ENCODE assay signal across 9 mouse cellular contexts in the genomic region with DNA sequence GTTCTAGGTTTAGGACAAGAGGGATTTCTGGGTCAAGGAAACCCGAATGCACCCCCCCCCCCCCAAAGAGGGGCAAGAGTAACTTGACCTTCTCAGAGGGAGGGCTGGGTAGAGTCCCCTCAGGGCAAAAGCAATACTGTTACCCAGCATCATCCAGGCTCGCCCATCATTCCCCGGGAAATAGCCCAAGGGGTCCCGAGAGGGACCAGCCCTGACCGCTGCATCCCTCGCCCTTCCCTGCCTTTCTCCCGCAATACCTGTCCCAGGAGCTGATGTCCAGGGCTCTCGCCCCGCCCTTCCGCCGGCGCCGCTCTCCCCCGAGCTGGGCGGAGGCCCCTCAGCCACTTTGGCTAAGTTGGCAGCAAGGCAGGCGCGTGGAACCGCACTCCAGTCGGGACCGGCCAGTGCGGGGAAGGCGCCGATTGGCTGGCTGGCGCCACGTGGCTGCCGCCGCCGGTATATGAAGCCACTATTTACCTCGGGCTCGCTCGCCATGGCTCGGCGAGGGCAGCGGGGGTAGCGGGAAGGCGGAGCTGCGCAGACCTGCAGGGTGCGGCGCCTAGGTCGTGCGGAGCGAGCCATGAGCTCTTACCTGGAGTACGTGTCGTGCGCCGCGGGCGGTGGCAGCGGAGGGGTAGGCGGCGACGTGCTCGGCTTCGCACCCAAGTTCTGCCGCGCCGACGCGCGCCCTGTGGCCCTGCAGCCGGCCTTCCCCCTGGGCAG. TPM values are rescaled to one million over a fixed set of nuclear protein-coding genes. Genes with fewer than 3 reads are reported as not detected.
DNase-seq lines count a peak whose midpoint lies in the region; ATAC-seq and TF ChIP-seq lines count a peak whose summit lies in the region.
"Had no signal": no experiment of that assay in that cellular context is flagged by ENCODE, and none has a peak within 500 bp of the region (broad histone marks: within the 10 kb centered on the region; RNA-seq: fewer than 3 reads in every experiment).

TSS of gene Hoxd1 (plus strand) at position 459 of the 723 bp plus-strand sequence.

- H3K9ac ChIP-seq in heart, embryonic 11.5 days (ENCODE audit: low read depth, low read length): no peak within 1 kb of the TSS
- peak within 1 kb of the TSS; percentile 55 for H3K9ac ChIP-seq in kidney, embryonic 15.5 days
- H3K9ac ChIP-seq in midbrain, embryonic 14.5 days (replicated peaks; ENCODE audit: low read length): peak within 1 kb of the TSS; percentile 31; the same call in 1 of the 2 replicates

- peak within 1 kb of the TSS; percentile 56 for H3K4me3 ChIP-seq in layer of hippocampus, adult 2 months
- peak within 1 kb of the TSS; percentile 54 for H3K4me3 ChIP-seq in heart, embryonic 11.5 days (ENCODE audit: low read depth, low read length)
- peak within 1 kb of the TSS; percentile 61 for H3K4me3 ChIP-seq in kidney, embryonic 15.5 days (replicated peaks)
- peak within 1 kb of the TSS; percentile 44 for H3K4me3 ChIP-seq in midbrain, embryonic 14.5 days (replicated peaks; ENCODE audit: low read depth, low read length)

- H3K36me3 ChIP-seq in heart, embryonic 11.5 days (ENCODE audit: control insufficient read depth, insufficient read depth, low read length): no peaks in the 10 kb centered on the region
- no peaks in the 10 kb centered on the region for H3K36me3 ChIP-seq in kidney, embryonic 15.5 days
- H3K36me3 ChIP-seq in midbrain, embryonic 14.5 days (ENCODE audit: control insufficient read depth, insufficient read depth, low read length): no peaks in the 10 kb centered on the region

- peaks cover 55% of the 10 kb centered on the region for H3K27me3 ChIP-seq in heart, embryonic 11.5 days (ENCODE audit: control insufficient read depth, insufficient read depth, low read length)
- H3K27me3 ChIP-seq in kidney, embryonic 15.5 days: peaks cover 63% of the 10 kb centered on the region
- H3K27me3 ChIP-seq in midbrain, embryonic 14.5 days (ENCODE audit: control insufficient read depth, insufficient read depth, low read length): peaks cover 87% of the 10 kb centered on the region

- TF ChIP-seq CTCF in layer of hippocampus, adult 2 months (conservative IDR thresholded peaks at IDR 0.05): no peak

- peaks cover 11% of the 10 kb centered on the region; the same call in 1 of the 2 replicates for H3K4me1 ChIP-seq in heart, embryonic 11.5 days (ENCODE audit: control insufficient read depth, insufficient read depth, low read length)
- H3K4me1 ChIP-seq in kidney, embryonic 15.5 days: peaks cover 22% of the 10 kb centered on the region
- peaks cover 10% of the 10 kb centered on the region for H3K4me1 ChIP-seq in midbrain, embryonic 14.5 days (ENCODE audit: control insufficient read depth, insufficient read depth, low read length)

- DNase-seq in layer of hippocampus, adult 2 months (ENCODE audit: low spot score in 2 of 2): no peak
- DNase-seq in layer of hippocampus, postnatal 10 days (ENCODE audit: low spot score in 2 of 2): no peak
- peak; percentile 50 for DNase-seq in adrenal gland, postnatal 14 days
- peak; percentile 76 for DNase-seq in midbrain, embryonic 14.5 days
- no peak for DNase-seq in layer of hippocampus, postnatal 25 days (ENCODE audit: extremely low spot score in 1 of 2, low spot score in 1 of 2)

- H3K9me3 ChIP-seq in heart, embryonic 11.5 days (replicated peaks; ENCODE audit: control insufficient read depth, low read length): no peaks in the 10 kb centered on the region
- H3K9me3 ChIP-seq in kidney, embryonic 15.5 days (replicated peaks): no peaks in the 10 kb centered on the region
- no peaks in the 10 kb centered on the region for H3K9me3 ChIP-seq in midbrain, embryonic 14.5 days (ENCODE audit: control insufficient read depth, low read length)

- peak within 1 kb of the TSS; percentile 93 for H3K4me2 ChIP-seq in heart, embryonic 11.5 days
- H3K4me2 ChIP-seq in kidney, embryonic 15.5 days: peak within 1 kb of the TSS; percentile 99
- peak within 1 kb of the TSS; percentile 86 for H3K4me2 ChIP-seq in midbrain, embryonic 14.5 days (ENCODE audit: low read length)

- no peak within 1 kb of the TSS for H3K27ac ChIP-seq in layer of hippocampus, adult 2 months
- no peak within 1 kb of the TSS for H3K27ac ChIP-seq in heart, embryonic 11.5 days (ENCODE audit: low read depth, low read length)
- no peak within 1 kb of the TSS for H3K27ac ChIP-seq in kidney, embryonic 15.5 days
- no peak within 1 kb of the TSS for H3K27ac ChIP-seq in midbrain, embryonic 14.5 days (replicated peaks; ENCODE audit: low read depth, low read length)

- peak; percentile 49; the same call in 1 of the 2 replicates for ATAC-seq in heart, embryonic 11.5 days (replicated peaks; ENCODE audit: insufficient number of reproducible peaks, low FRiP score, low TSS enrichment)
- ATAC-seq in kidney, embryonic 15.5 days (replicated peaks; ENCODE audit: low FRiP score): peak; percentile 82
- ATAC-seq in midbrain, embryonic 14.5 days (ENCODE audit: low FRiP score, low TSS enrichment): peak; percentile 67; the same call in 1 of the 2 replicates
- no peak for ATAC-seq in activated CD4-positive, CD25-positive, alpha-beta regulatory T cell, adult 4 months

- WGBS in heart, embryonic 11.5 days (ENCODE audit: insufficient replicate concordance): under 1% methylated on average over 56 of the region's 61 CpGs
- under 1% methylated on average over 61 of the region's 61 CpGs for WGBS in kidney, embryonic 15.5 days
- WGBS in midbrain, embryonic 14.5 days: under 1% methylated on average over 59 of the region's 61 CpGs

RNA-seq across cellular contexts. Expression of gene Hoxd1, which starts in this region (rescaled TPM):
- total RNA-seq in layer of hippocampus, adult 2 months (2021): under 1 TPM in 1 of 2 experiments, not detected in 1; 0.26 TPM
- not detected for total RNA-seq in layer of hippocampus, postnatal 10 days (2021)
- total RNA-seq in adrenal gland, postnatal 14 days (2021): not detected in 2 replicates
- polyA plus RNA-seq in heart, embryonic 11.5 days (2014; fragmentation: Nextera tagmentation; extraction: Ambion mirVana): 0.20 TPM in 1 of 2 replicates, not detected in the other
- 1.2 and 1.5 TPM in 2 replicates for polyA plus RNA-seq in kidney, embryonic 15.5 days (2015; fragmentation: Nextera tagmentation; extraction: Ambion mirVana)
- not detected in 2 replicates for polyA plus RNA-seq in midbrain, embryonic 14.5 days (2014; fragmentation: Nextera tagmentation; extraction: Ambion mirVana)
- not detected for polyA plus RNA-seq in activated CD4-positive, CD25-positive, alpha-beta regulatory T cell, adult 4 months (2017; shearing (Covaris generic))
- total RNA-seq in layer of hippocampus, postnatal 25 days (2021): under 1 TPM; 0.20 to 0.26 TPM
- total RNA-seq: heart, postnatal 36 days had no signal

Comparison
In these comparisons a context has a peak if more than half of its experiments do, and no peak if none do; other contexts are left out.
1. Peak in DNase-seq in adrenal gland, postnatal 14 days; RNA of the gene not detected or under 1 TPM.
2. Peak in ATAC-seq, H3K4me3 ChIP-seq and H3K4me2 ChIP-seq in heart, embryonic 11.5 days; RNA of the gene not detected or under 1 TPM.
3. Peak in DNase-seq, ATAC-seq, H3K4me3 ChIP-seq, H3K9ac ChIP-seq and H3K4me2 ChIP-seq in midbrain, embryonic 14.5 days; RNA of the gene not detected or under 1 TPM.